Mouse (Mus musculus): ENCODE results near the gene Mbd4.

DNA sequence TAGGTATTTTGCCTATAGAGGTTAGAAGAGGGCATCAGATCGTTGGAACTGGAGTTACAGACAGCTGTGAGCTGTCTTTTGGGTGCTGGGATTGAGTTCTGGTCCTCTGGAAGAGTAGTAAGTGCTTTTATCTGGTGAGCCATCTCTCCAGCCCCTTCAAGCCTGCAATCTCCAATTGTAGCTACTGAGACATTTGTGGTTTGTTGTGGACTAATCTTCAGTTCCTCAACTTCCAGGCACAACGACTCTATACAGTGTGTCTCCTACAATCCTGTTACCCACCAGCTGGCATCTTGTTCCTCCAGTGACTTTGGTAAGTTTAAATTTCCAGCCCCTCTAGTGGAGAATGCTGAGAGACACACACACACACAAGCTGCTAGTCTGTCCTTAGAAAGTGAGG, 24.1 kb upstream of the Mbd4 start:
- TF ChIP-seq MAX (IDR thresholded peaks at IDR 0.05; ENCODE audit: low read length) = no peak
- TF ChIP-seq EP300 (IDR thresholded peaks at IDR 0.05; ENCODE audit: low read depth in 1 of 2, low read length in 2 of 2) = no peak
- no peak for TF ChIP-seq RAD21 (IDR thresholded peaks at IDR 0.05; ENCODE audit: low read depth, low read length)
- no peak for TF ChIP-seq TCF12 (IDR thresholded peaks at IDR 0.05; ENCODE audit: low read depth, low read length)
- TF ChIP-seq NELFE (IDR thresholded peaks at IDR 0.05; ENCODE audit: low read depth, low read length) = no peak
- no peak for TF ChIP-seq E2F4 (IDR thresholded peaks at IDR 0.05; ENCODE audit: borderline replicate concordance, low read depth, low read length)
